Mouse (Mus musculus) ovary, postnatal 10 days (tissue): ENCODE results near the gene Swt1.
"Not testable (repeated sequence)": the region's sequence is repeated elsewhere in the genome, so short reads cannot be mapped to it uniquely, and the experiment has no call there.

Experiments used
- DNase-seq: peaks from one replicate; pipeline ENCODE4 v3.0.0; 2022; ENCODE audit warnings: low spot score

The Swt1 gene

GRCm38 (mm10) chr1:151428263-151429221, at the start of gene Swt1, which contains the start of gene Trmt1l:
TSS of gene Swt1 (minus strand) at chr1:151428455.
TSS of gene Trmt1l (plus strand) at chr1:151428542.
- peak; percentile 76 for DNase-seq

GRCm38 (mm10) chr1:151472386-151472785, 44.1 kb upstream of the Swt1 start:
- not testable (repeated sequence) for DNase-seq

GRCm38 (mm10) chr1:151471429-151471828, 43.2 kb upstream of the Swt1 start:
- no peak for DNase-seq

DNA sequence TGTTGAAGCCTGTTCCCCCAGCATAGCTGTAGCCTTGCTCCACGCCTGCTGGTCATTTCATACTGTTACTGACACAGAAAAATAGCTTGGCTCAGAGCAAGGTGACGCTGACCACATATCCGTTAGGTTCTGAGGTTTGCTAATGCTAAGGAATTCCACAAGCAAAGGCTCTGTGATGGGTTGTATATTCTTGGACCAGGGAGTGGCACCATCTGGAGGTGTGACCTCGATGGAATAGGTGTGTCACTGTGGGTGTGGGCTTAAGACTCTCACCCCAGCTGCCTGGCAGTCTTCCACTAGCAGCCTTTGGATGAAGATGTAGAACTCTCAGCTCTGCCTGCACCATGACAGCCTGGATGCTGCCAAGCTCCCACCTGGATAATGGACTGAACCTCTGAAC, 38.3 kb upstream of the Swt1 start:
- DNase-seq = no peak

- no peak for DNase-seq
Measured at GRCm38 (mm10) chr1:151464914-151465313, 36.7 kb upstream of the Swt1 start.

- DNase-seq = no peak
Measured at GRCm38 (mm10) chr1:151461265-151461664, 33.0 kb upstream of the Swt1 start.

- DNase-seq = no peak
Measured at GRCm38 (mm10) chr1:151457087-151457486, 28.8 kb upstream of the Swt1 start.

- no peak for DNase-seq
Measured at GRCm38 (mm10) chr1:151451946-151452345, 23.7 kb upstream of the Swt1 start.

GRCm38 (mm10) chr1:151450851-151451250, 22.6 kb upstream of the Swt1 start:
- DNase-seq = no peak

DNA sequence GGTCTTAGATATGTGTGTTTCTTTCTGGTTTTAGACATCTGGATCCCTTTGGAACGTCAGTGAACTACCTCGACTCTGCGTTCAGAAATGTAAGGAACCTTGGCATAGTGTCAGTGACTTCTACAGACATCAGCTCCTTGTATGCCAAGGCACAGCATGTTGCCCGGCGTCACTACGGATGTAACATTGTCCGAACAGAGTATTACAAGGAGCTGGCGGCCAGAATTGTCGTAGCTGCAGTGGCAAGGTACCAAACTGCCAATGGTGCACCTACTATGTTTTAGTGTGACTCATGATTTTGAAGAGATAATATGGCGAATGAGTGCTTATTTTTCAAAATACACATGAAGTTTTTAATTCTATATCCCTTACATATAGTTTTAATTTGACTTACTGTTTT, 21.6 kb upstream of the Swt1 start:
- DNase-seq = no peak

GRCm38 (mm10) chr1:151435431-151435830, 7.2 kb upstream of the Swt1 start:
- DNase-seq = no peak

GRCm38 (mm10) chr1:151429316-151429715, 1.1 kb upstream of the Swt1 start:
- DNase-seq = no peak

DNA sequence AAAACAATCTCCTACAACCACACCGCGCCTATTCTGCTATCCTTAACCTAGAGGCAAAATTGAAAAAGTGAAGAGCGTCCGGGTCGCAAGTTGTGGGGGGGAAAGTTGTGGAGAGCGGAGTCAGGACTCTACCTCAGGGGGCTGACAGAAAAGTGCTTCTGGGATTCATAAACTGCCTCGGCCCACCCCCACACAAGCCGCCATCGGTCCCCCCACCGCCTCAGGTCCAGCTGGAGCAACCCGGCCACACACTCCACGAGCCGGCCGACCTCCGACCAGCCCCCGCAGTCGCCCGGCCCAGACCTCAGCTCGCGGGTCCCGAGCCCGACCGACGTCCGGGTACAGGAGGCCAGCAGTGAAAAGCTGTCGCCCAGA, 380 bp downstream of the Swt1 start:
- no peak for DNase-seq

- DNase-seq = no peak
Measured at GRCm38 (mm10) chr1:151426947-151427600, 1.2 kb downstream of the Swt1 start.

DNA sequence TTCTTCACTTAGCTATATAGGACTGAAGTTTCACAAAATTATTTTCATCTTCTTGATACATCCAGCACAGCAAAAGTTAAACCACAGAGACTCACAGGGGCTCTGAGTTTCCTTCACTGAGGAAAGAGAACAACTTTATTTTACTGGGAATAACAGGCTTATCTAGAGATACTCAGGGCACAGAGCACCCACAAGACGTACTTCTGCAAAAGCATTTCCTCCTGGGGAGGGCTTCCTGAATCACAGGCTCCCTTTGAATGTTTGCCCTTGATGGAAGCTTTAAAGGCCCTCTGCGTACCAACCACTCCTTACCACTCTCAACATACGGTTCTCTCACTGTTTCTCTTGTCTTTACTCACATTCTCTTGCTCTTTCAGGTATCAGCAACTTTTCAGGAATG, 6.1 kb downstream of the Swt1 start:
- no peak for DNase-seq

DNA sequence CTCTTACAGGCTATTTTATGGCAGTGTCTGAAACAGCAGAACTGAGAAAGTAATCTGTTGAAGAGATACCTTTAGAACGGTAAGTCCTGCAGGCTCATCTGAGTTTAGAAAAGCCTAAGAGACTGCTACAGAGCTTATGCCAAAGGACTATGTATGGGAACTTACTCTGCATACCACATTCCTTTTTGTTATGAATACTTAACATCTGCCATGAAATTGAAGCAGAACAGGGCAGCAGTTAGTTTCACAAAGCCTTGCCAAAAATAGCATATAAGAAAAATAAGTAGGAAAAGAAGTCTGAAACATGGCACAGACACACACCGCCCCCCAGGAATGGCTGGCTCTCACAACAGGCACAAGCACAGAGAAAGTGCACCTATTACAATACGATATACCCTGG, 18.4 kb downstream of the Swt1 start:
- no peak for DNase-seq

- DNase-seq = no peak
Measured at GRCm38 (mm10) chr1:151390029-151390428, 38.2 kb downstream of the Swt1 start.

DNA sequence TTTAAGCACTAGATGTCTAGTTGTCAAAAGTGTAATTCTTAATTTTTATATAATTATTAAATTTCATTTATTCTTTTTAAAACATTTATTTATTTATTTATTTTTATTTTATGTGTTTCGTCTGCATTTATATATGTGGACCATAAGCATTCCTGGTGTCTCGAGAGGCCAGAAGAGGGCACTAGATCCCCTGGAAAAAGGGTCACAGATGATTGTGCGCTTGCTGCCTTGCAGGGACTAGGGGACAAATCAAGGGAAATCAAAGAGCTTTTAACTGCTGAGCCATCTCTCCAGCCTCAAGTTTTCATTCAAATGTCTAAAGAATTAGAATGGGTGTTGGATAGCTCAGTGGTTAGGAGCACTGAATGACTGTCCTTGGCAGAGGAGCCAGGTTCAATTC, 50.9 kb downstream of the Swt1 start:
- no peak for DNase-seq

- no peak for DNase-seq
Measured at GRCm38 (mm10) chr1:151372823-151373222, 55.4 kb downstream of the Swt1 start.

GRCm38 (mm10) chr1:151371543-151371942, 56.7 kb downstream of the Swt1 start:
- no peak for DNase-seq

DNA sequence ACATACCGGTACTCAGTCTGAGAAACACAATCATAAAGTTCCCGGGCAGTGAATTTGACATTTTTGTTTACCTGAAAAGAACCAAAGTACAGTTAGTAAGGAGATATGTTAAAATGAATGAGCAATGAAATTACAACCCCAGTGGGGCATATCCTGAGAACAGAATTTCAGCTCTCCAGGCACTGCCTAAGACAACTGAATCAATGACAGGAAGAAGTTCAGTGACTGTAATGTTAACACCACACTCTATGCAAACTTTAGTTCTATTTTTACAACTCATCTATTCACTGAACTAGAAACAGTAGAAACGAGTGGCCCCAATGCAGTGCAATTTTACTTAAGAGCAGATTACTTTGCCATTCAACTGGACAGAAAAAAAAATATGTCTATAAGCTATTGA, 57.7 kb downstream of the Swt1 start:
- DNase-seq = no peak

- no peak for DNase-seq
Measured at GRCm38 (mm10) chr1:151368444-151368843, 59.8 kb downstream of the Swt1 start.

DNA sequence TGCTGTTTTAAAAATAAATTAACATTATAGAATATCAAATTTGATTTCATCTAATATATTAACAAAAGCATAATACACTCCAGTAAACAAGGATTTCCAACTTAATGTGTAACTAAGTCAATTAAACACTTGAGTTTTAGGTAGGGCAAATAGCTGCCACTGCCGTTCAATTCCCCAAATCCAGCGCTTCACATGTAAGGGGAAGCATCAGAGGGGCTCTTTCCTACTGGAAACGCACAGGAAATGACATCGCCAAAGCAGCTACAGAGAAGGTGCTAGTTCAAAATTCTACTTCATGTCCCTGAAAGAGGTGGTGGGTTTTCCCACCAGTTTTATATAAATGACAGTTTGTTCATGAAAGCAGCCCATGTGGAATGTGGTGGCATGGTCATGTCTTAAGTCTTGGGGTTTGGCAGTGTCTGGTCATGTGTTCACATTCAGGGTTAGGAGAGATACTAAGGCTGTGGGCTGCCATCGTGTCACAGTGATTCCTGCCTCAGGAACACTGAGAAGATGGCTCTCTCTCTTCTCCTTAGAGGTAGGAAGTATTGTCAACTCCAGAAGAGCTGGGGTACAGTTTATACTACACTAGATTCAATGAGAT, 60.4 kb downstream of the Swt1 start:
- DNase-seq = no peak
